Mouse (Mus musculus): ENCODE data around the gene Fitm1.

Fitm1 gene

GRCm38 (mm10) chr14:55575302-55575701, at the start of gene Fitm1:
TSS of gene Fitm1 (plus strand) at chr14:55575617.
- DNase-seq (ENCODE audit: low spot score in 2 of 2): no peak

GRCm38 (mm10) chr14:55526674-55527073, 48.7 kb upstream of the Fitm1 start:
- DNase-seq (ENCODE audit: low spot score in 2 of 2): no peak

GRCm38 (mm10) chr14:55527940-55528339, 47.5 kb upstream of the Fitm1 start:
- DNase-seq (ENCODE audit: low spot score in 2 of 2): no peak

GRCm38 (mm10) chr14:55536116-55536745, 39.2 kb upstream of the Fitm1 start:
- no peak for DNase-seq (ENCODE audit: low spot score in 2 of 2)

GRCm38 (mm10) chr14:55540067-55540786, 35.2 kb upstream of the Fitm1 start, which contains the start of gene Pck2:
TSS of gene Pck2 (plus strand) at chr14:55540266.
- peak; percentile 61 for DNase-seq (ENCODE audit: low spot score in 2 of 2)

GRCm38 (mm10) chr14:55540787-55541321, 34.6 kb upstream of the Fitm1 start:
- peak; percentile 62 to 63 for DNase-seq (ENCODE audit: low spot score in 2 of 2)

- no peak for DNase-seq (ENCODE audit: low spot score in 2 of 2)
These were observed 33.1 kb upstream of the Fitm1 start for GRCm38 (mm10) chr14:55542268-55542667.

- no peak for DNase-seq (ENCODE audit: low spot score in 2 of 2)
These were observed 31.1 kb upstream of the Fitm1 start for GRCm38 (mm10) chr14:55544334-55544733.

- DNase-seq (ENCODE audit: low spot score in 2 of 2): no peak
These were observed 25.2 kb upstream of the Fitm1 start for GRCm38 (mm10) chr14:55550191-55550590.

GRCm38 (mm10) chr14:55551347-55551746, 24.1 kb upstream of the Fitm1 start:
- no peak for DNase-seq (ENCODE audit: low spot score in 2 of 2)

- no peak for DNase-seq (ENCODE audit: low spot score in 2 of 2)
These were observed 23.6 kb upstream of the Fitm1 start for GRCm38 (mm10) chr14:55551794-55552193.

- DNase-seq (ENCODE audit: low spot score in 2 of 2): no peak
These were observed 20.8 kb upstream of the Fitm1 start for GRCm38 (mm10) chr14:55554635-55555034.

- no peak for DNase-seq (ENCODE audit: low spot score in 2 of 2)
These were observed 19.6 kb upstream of the Fitm1 start for GRCm38 (mm10) chr14:55555788-55556187.

- DNase-seq (ENCODE audit: low spot score in 2 of 2): peak in 1 of 2 experiments; percentile 56
These were observed 18.4 kb upstream of the Fitm1 start for GRCm38 (mm10) chr14:55557003-55557402.

- no peak for DNase-seq (ENCODE audit: low spot score in 2 of 2)
These were observed 17.8 kb upstream of the Fitm1 start for GRCm38 (mm10) chr14:55557587-55557986.

GRCm38 (mm10) chr14:55558740-55559448, 16.5 kb upstream of the Fitm1 start:
- DNase-seq (ENCODE audit: low spot score in 2 of 2): no peak

- peak; percentile 81 to 83 for DNase-seq (ENCODE audit: low spot score in 2 of 2)
These were observed 15.6 kb upstream of the Fitm1 start, which contains the start of gene Dcaf11 for GRCm38 (mm10) chr14:55559799-55560201. TSS of gene Dcaf11 (plus strand) at chr14:55560006.

- peak; percentile 97 to 99 for DNase-seq (ENCODE audit: low spot score in 2 of 2)
These were observed 15.0 kb upstream of the Fitm1 start, which contains the start of gene A730061H03Rik for GRCm38 (mm10) chr14:55560202-55561073. TSS of gene A730061H03Rik (minus strand) at chr14:55560406.

GRCm38 (mm10) chr14:55561860-55562259, 13.6 kb upstream of the Fitm1 start:
- no peak for DNase-seq (ENCODE audit: low spot score in 2 of 2)

- no peak for DNase-seq (ENCODE audit: low spot score in 2 of 2)
These were observed 12.2 kb upstream of the Fitm1 start for GRCm38 (mm10) chr14:55563249-55563648.

GRCm38 (mm10) chr14:55565748-55566147, 9.7 kb upstream of the Fitm1 start:
- DNase-seq (ENCODE audit: low spot score in 2 of 2): no peak
